Mouse (Mus musculus) hindbrain, embryonic 11.5 days (tissue): ENCODE results near the gene Ifnlr1. TPM values are rescaled to one million over a fixed set of nuclear protein-coding genes. Genes with fewer than 3 reads are reported as not detected.
"Not testable (repeated sequence)": the region's sequence is repeated elsewhere in the genome, so short reads cannot be mapped to it uniquely, and the experiment has no call there.

ENCODE experiments used
- ATAC-seq: fragments of 200-750 bp; cut with Nextera tagmentation; 2 replicates; pipeline ENCODE4 v1.8.0; 2017; ENCODE audit warnings: mild to moderate bottlenecking, moderate TSS enrichment, moderate library complexity; ENCODE audit not compliant: low FRiP score
- DNase-seq: peaks from one replicate; pipeline ENCODE4 v3.0.0-alpha.2; 2015; ENCODE audit warnings: low spot score
- H3K27ac ChIP-seq: fragments of 300-500 bp; sonication (generic); 2 replicates; pipeline ENCODE4 v1.5.1; 2014; ENCODE audit warnings: mild to moderate bottlenecking, low read depth, low read length
- H3K27me3 ChIP-seq: fragments of 300-500 bp; sonication (generic); 2 replicates; pipeline ENCODE4 v1.6.1; 2014; ENCODE audit warnings: mild to moderate bottlenecking, low read length, moderate library complexity, mixed read lengths; ENCODE audit not compliant: control insufficient read depth, insufficient read depth
- H3K36me3 ChIP-seq: fragments of 300-500 bp; sonication (generic); 2 replicates; pipeline ENCODE4 v1.6.1; 2014; ENCODE audit warnings: mild to moderate bottlenecking, low read length, moderate library complexity, mixed read lengths; ENCODE audit not compliant: control insufficient read depth, insufficient read depth
- H3K4me1 ChIP-seq: fragments of 300-500 bp; sonication (generic); replicated peaks from 2 replicates; pipeline ENCODE4 v1.6.1; 2014; ENCODE audit warnings: low read length, mixed read lengths; ENCODE audit not compliant: control insufficient read depth, insufficient read depth
- H3K4me2 ChIP-seq: fragments of 300-500 bp; sonication (generic); replicated peaks from 2 replicates; pipeline ENCODE4 v1.6.1; 2014; ENCODE audit warnings: mild to moderate bottlenecking, low read depth, low read length
- H3K4me3 ChIP-seq: fragments of 300-500 bp; sonication (generic); 2 replicates; pipeline ENCODE4 v1.5.1; 2014; ENCODE audit warnings: low read depth, low read length
- H3K9ac ChIP-seq: fragments of 300-500 bp; sonication (generic); 2 replicates; pipeline ENCODE4 v1.6.1; 2014; ENCODE audit warnings: low read depth, low read length
- H3K9me3 ChIP-seq: fragments of 300-500 bp; sonication (generic); 2 replicates; pipeline ENCODE4 v1.6.1; 2016; ENCODE audit warnings: low read length; ENCODE audit not compliant: control insufficient read depth
- WGBS: fragments of 180-500 bp; shearing (Covaris S2); extraction: QIAGEN DNeasy Blood & Tissue Kit; methylation state at CpG from one replicate; pipeline ENCODE4 v1.1.7; 2014; 5-methylcytosine and 5-hydroxymethylcytosine counted together
- polyA plus RNA-seq: library from polyadenylated mRNA; unstranded; fragments of >200 nt; fragmentation: Nextera tagmentation; extraction: Ambion mirVana; gene quantifications from 2 replicates; pipeline ENCODE4 v1.2.1, GENCODE M21; 2014

The Ifnlr1 gene
- polyA plus RNA-seq, 1 experiment from 2014 or later: 0.71 TPM

DNA sequence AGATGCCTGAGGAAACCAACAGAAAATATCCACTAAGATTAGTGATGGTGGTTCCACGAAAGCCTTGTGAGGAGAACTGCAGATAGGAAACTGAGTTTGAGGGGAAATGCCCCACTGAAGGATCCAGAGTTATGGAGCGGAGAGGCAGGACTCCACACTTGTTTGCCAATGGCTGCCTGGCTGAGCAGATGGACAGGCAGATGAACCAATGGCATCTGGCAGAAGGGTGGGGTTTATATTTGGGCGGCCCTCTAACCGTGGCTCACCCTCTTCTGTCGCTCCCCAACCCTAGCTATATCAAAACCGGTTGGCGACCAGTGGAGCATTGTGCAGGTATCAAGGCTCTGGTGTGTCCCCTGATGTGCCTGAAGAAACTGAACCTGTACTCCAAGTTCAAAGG is 12.4 kb downstream of the Ifnlr1 start:
- H3K9ac ChIP-seq: no peak overlapping the region
- H3K9me3 ChIP-seq: no peaks in the 10 kb centered on the region
- H3K4me3 ChIP-seq: no peak overlapping the region
- ATAC-seq: no peak
- no peaks in the 10 kb centered on the region for H3K4me1 ChIP-seq
- H3K27me3 ChIP-seq: no peaks in the 10 kb centered on the region
- 79% methylated on average over 7 of the region's 7 CpGs for WGBS
- no peak overlapping the region for H3K27ac ChIP-seq
- no peaks in the 10 kb centered on the region for H3K36me3 ChIP-seq
- DNase-seq: no peak
- no peak overlapping the region for H3K4me2 ChIP-seq

DNA sequence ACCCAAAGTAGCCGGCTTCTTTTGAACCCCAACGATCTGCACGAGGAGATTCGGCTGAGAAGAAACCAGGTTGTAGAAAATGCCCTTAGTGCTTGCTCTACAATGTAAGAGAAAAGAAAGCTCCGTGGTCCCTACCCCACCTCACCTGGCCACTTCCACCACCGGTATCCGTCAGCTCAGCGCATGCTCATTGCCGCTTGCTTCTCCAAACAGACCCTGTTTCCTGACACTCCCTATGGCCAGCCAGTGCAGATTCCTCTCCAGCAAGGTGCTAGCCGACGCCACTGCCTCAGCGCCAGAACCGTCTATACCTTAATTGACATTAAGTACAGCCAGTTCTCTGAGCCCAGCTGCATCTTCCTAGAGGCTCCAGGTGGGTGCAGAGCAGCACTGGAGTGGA is 17.4 kb downstream of the Ifnlr1 start:
- no peak for ATAC-seq
- Histone ChIP-seq H3K9ac (no peak overlapping the region), H3K4me1 (no peaks in the 10 kb centered on the region), H3K36me3 (no peaks in the 10 kb centered on the region), H3K27me3 (no peaks in the 10 kb centered on the region), H3K9me3 (no peaks in the 10 kb centered on the region), H3K27ac (no peak overlapping the region), H3K4me2 (no peak overlapping the region), H3K4me3 (no peak overlapping the region)
- no peak for DNase-seq
- WGBS: 77% methylated on average over 13 of the region's 13 CpGs

DNA sequence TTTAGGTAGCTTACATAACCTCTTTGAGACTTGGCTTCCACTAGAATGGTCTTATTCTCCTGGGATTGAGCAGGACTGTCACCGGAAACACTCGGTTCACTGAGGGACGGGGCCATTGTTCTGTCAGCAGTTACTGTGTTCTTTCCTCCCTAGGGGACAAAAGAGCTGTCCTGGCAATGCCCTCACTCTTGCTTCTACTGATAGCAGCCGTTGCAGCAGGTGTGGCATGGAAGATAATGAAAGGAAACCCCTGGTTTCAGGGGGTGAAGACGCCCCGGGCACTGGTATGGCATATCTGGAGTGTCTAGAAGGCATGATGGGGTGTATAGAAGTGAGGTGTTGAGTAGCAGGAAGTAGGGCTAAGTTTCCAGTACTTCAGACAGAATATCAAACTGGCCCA is 17.9 kb downstream of the Ifnlr1 start:
- DNase-seq: no peak
- no peak for ATAC-seq

DNA sequence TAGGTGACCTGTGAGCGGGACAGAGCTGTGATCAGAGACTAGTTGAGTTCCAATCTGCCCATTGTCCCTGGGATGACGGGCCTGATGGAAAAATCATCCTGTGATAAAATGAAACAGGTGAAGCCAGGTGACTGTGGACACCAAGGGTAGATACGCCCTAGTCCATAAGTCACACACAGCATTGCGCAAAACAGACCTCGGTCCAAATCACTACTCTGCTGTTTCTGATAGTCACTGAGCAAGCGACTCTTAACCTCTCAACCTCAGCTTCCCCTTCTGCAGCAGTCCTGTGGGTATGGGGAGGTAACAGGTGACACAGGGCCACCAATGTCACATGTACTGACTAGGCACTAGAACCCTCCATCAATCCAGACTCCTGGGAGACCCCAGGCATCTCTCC is 20.0 kb downstream of the Ifnlr1 start:
- Histone ChIP-seq H3K9me3 (no peaks in the 10 kb centered on the region), H3K4me3 (no peak overlapping the region), H3K4me1 (no peaks in the 10 kb centered on the region), H3K9ac (no peak overlapping the region), H3K4me2 (no peak overlapping the region), H3K27me3 (no peaks in the 10 kb centered on the region), H3K36me3 (no peaks in the 10 kb centered on the region), H3K27ac (no peak overlapping the region)
- WGBS: 94% methylated on average over 6 of the region's 6 CpGs
- ATAC-seq: no peak
- no peak for DNase-seq

More for the DNA sequence above, 17.9 kb downstream of the Ifnlr1 start:
- no peaks in the 10 kb centered on the region for H3K4me1 ChIP-seq
- H3K9me3 ChIP-seq: no peaks in the 10 kb centered on the region
- H3K27ac ChIP-seq: no peak overlapping the region
- no peaks in the 10 kb centered on the region for H3K27me3 ChIP-seq
- no peaks in the 10 kb centered on the region for H3K36me3 ChIP-seq
- no peak overlapping the region for H3K4me2 ChIP-seq
- H3K4me3 ChIP-seq: no peak overlapping the region
- WGBS: 44% methylated on average over 6 of the region's 6 CpGs
- H3K9ac ChIP-seq: no peak overlapping the region

DNA sequence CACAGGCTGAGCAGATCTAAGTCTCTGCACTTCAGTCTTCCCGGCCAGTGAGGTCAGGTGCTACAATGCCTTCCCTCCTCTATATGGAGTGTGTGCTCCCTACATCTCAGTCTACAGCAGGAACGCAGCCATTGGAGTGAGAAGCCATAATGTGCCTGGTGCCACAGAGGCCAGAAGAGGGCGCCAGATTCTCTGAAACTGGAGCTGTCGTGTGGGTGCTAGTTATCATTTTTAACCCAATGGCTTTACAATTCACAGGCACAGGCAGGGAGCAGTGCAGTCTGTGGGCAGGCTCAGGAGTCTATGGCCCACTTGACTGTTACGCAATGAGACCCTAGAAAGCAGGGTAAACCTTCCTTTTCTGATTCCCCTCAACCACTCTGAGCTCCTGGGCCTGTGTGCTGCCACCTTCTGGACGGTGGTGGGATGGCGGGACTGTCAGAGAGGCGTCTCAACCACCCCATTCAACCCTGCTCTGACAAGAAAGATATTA is 23.0 kb downstream of the Ifnlr1 start:
- 16% methylated on average over 8 of the region's 8 CpGs for WGBS
- no peak overlapping the region for H3K27ac ChIP-seq
- H3K4me2 ChIP-seq: peak overlapping the region; percentile 9; the same call in 1 of the 2 replicates

DNA sequence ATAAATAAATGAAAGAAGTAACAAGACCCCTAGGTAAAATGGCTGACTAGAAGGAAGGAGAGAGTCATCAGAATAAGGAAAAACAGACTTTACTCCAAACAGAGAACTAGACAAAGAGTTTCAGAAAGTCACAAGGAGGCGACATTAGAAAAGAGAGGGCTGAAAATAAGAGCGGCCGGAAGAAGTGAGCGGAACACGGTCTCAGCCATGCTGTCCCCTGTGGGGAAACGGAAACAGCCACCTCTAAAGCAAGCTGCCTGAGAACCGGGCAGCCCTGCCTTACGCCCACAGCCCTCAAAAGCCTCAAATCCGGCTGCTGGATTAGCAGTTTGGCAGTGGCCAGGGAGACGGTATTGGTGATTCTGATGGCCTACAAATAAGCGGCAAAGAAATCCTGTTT is 23.5 kb downstream of the Ifnlr1 start:
- Histone ChIP-seq H3K4me3 (no peak overlapping the region), H3K9me3 (no peaks in the 10 kb centered on the region), H3K27me3 (no peaks in the 10 kb centered on the region), H3K36me3 (no peaks in the 10 kb centered on the region), H3K9ac (no peak overlapping the region), H3K27ac (no peak overlapping the region), H3K4me1 (no peaks in the 10 kb centered on the region), H3K4me2 (no peak overlapping the region)
- no peak for ATAC-seq
- 77% methylated on average over 11 of the region's 11 CpGs for WGBS
- no peak for DNase-seq

More for the DNA sequence above, 23.0 kb downstream of the Ifnlr1 start:
- Histone ChIP-seq H3K4me3 (no peak overlapping the region), H3K4me1 (no peaks in the 10 kb centered on the region), H3K9ac (no peak overlapping the region), H3K27me3 (no peaks in the 10 kb centered on the region), H3K9me3 (no peaks in the 10 kb centered on the region), H3K36me3 (no peaks in the 10 kb centered on the region)
- DNase-seq: peak; percentile 89
- no peak for ATAC-seq

DNA sequence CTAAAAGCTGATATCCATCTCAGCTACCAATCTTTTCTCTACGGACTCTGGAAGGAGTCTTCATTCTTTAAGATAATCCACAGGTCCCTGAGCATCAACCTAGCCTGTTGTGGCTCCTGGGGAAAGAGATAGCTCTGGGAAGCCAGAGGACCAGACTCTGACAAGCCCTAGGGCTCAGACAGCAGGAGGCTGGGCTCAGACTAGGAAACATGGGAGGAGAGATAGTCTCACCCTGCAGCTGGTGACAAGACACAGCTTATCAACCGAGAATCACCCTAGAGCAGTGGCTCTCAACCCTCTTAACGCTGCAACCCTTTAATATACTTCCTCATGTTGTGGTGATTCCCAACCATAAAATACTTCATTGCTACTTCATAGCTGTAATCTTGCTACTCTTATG is 24.3 kb downstream of the Ifnlr1 start:
- no peaks in the 10 kb centered on the region for H3K9me3 ChIP-seq
- DNase-seq (no peak), ATAC-seq (no peak)
- no peak overlapping the region for H3K4me3 ChIP-seq
- H3K9ac ChIP-seq: no peak overlapping the region
- H3K27ac ChIP-seq: no peak overlapping the region
- no peaks in the 10 kb centered on the region for H3K27me3 ChIP-seq
- WGBS: 81% methylated on average over 3 of the region's 3 CpGs
- no peaks in the 10 kb centered on the region for H3K36me3 ChIP-seq
- H3K4me1 ChIP-seq: no peaks in the 10 kb centered on the region
- H3K4me2 ChIP-seq: no peak overlapping the region

DNA sequence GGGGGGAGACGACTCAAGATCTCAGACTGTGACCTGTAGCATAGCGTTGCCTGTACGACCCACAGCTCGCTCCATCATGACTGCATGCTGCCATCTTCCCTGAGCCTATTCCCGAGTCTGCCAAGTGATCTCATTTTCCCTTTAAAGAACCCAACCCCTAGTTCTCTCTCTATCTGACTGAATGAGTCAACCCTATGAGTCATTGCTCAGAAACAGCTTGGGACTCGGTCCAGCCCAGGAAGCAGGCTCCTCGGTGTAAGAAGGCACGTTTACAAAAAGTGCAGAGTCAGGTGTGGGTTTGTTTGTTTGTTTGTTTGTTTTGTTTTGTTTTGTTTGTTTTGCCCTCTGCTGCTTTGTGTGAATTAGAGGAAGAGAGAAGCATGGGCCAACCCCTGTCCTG is 28.7 kb downstream of the Ifnlr1 start:
- no peaks in the 10 kb centered on the region for H3K9me3 ChIP-seq
- WGBS: 88% methylated on average over 8 of the region's 8 CpGs
- no peak for DNase-seq
- no peak overlapping the region for H3K9ac ChIP-seq
- H3K27ac ChIP-seq: no peak overlapping the region
- no peaks in the 10 kb centered on the region for H3K27me3 ChIP-seq
- no peaks in the 10 kb centered on the region for H3K4me1 ChIP-seq
- ATAC-seq: no peak
- no peaks in the 10 kb centered on the region for H3K36me3 ChIP-seq
- no peak overlapping the region for H3K4me3 ChIP-seq
- no peak overlapping the region for H3K4me2 ChIP-seq

DNA sequence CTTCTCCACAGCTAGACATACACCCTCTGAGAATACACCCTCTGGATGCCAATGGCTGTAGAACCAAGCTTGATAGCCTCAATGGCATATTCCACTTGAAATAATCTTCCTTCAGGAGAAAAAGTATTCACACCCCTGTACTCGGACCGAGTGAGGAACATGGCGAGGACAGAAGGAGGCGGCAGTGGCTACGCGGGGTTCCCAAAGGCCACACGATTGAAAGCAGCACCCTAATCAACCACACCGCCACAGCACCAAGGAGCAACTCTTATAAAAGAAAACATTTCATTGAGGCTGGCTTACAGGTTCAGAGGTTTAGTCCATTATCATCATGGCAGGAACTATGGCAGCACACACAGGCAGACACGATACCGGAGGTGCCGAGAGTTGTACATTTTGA is 30.4 kb downstream of the Ifnlr1 start:
- H3K9me3 ChIP-seq, ATAC-seq, H3K9ac ChIP-seq, H3K27ac ChIP-seq, H3K4me1 ChIP-seq, H3K4me3 ChIP-seq, H3K36me3 ChIP-seq, DNase-seq, H3K27me3 ChIP-seq, H3K4me2 ChIP-seq: not testable (repeated sequence)
- 96% methylated on average over 11 of the region's 11 CpGs for WGBS
